Mouse (Mus musculus): ENCODE measurements around the gene Cenpe. TPM values are rescaled to one million over a fixed set of nuclear protein-coding genes. Genes with fewer than 3 reads are reported as not detected.

Cenpe gene
- polyA plus RNA-seq, 1 experiment from 2014 or later: 31.0 TPM

GRCm38 (mm10) chr3:135307411-135308259, 95.3 kb downstream of the Cenpe start, which contains the start of gene Slc9b2:
Gene Slc9b2 (plus strand): TSS chr3:135307700.
- WGBS: 6% methylated on average over 27 of the region's 28 CpGs
- Histone ChIP-seq H3K27me3 (no peaks in the 10 kb centered on the region; the same call in 1 of the 2 replicates), H3K4me3 (peak within 1 kb of the TSS; percentile 41), H3K27ac (no peak within 1 kb of the TSS), H3K4me1 (0 out of 2 replicates have a peak, but pooled peaks cover 5% of the 10 kb centered on the region), H3K36me3 (no peaks in the 10 kb centered on the region), H3K4me2 (peak within 1 kb of the TSS; percentile 83), H3K9me3 (no peaks in the 10 kb centered on the region), H3K9ac (peak within 1 kb of the TSS; percentile 31; the same call in 1 of the 2 replicates)
- ATAC-seq (ENCODE audit: borderline replicate concordance, extremely low read depth, low FRiP score, low TSS enrichment): peak; percentile 95

DNA sequence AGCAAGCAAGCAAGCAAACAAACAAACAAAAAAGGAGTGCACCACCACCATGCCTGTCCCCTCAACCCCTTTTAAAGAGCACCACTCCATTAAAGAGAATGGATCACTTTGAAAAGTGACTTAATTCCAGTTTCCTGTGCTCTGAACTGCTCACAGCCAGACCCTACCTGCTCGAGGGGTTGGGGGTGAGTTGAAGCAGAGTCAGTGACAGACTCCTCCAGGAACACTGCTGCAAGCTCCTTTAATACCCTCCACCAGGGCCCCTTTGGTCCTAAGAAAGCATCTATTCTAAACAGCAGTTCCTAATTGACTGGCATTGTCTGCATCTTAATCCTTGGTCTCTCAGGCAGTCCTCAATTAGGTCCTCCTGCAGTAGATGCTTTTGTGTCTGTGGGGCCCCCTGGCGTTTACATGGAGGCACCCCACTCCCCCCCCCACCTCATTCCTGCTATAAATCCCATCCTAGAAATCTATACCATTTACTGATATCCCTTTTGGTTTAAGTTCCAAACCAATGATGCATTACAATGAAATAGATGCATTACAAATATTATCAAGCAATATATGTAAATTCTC, 100.7 kb downstream of the Cenpe start:
- ATAC-seq (ENCODE audit: borderline replicate concordance, extremely low read depth, low FRiP score, low TSS enrichment): no peak
- WGBS: 36% methylated on average over 2 of the region's 2 CpGs
- H3K27me3 ChIP-seq: no peaks in the 10 kb centered on the region
- no peaks in the 10 kb centered on the region for H3K36me3 ChIP-seq
- H3K27ac ChIP-seq: no peak overlapping the region
- no peak overlapping the region for H3K4me2 ChIP-seq
- H3K9ac ChIP-seq: no peak overlapping the region
- H3K4me3 ChIP-seq: no peak overlapping the region
- no peaks in the 10 kb centered on the region for H3K4me1 ChIP-seq
- no peaks in the 10 kb centered on the region for H3K9me3 ChIP-seq

DNA sequence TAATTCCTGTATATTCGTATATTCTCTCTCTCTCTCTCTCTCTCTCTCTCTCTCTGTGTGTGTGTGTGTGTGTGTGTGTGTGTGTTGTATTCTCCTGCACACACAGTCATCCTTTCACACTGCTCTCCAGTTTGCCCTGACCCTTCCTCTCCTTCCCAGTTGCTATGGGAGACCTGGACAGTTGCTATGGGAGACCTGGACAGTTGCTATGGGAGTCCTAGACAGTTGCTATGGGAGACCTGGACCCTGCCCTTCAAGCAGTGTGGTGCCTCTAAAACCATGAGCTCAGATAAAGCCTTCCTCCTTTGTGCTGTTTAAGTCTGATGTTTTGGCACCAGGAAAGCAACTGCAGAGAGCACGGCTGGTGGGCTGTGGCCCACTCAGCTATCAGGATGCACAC, 101.4 kb downstream of the Cenpe start:
- WGBS: 79% methylated on average over 2 of the region's 2 CpGs
- Histone ChIP-seq H3K9me3 (no peaks in the 10 kb centered on the region), H3K36me3 (no peaks in the 10 kb centered on the region), H3K27me3 (no peaks in the 10 kb centered on the region), H3K4me1 (no peaks in the 10 kb centered on the region), H3K27ac (no peak overlapping the region), H3K4me2 (no peak overlapping the region), H3K4me3 (no peak overlapping the region), H3K9ac (no peak overlapping the region)
- no peak for ATAC-seq (ENCODE audit: borderline replicate concordance, extremely low read depth, low FRiP score, low TSS enrichment)

DNA sequence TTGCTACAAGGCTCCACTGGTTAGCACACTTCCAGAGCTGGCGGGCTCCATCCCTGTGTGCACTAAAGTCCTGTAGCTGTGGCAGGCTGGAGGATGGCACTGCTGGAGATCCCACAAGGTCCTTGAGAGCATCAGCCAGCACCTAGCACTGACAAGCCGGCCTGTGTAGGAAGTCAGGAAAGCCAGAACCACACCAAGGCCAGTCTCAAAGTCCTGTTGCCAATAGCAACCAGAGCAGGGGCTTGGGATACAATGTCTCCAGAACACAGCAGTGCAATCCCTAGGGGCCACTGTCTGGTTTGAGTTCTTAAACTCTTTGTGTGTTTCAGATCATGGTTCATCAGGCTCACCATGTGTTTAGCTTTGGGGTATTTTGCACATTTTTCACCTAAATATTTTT, 102.5 kb downstream of the Cenpe start:
- ATAC-seq (ENCODE audit: borderline replicate concordance, extremely low read depth, low FRiP score, low TSS enrichment): no peak
- 64% methylated on average over 2 of the region's 2 CpGs for WGBS
- no peaks in the 10 kb centered on the region for H3K9me3 ChIP-seq

DNA sequence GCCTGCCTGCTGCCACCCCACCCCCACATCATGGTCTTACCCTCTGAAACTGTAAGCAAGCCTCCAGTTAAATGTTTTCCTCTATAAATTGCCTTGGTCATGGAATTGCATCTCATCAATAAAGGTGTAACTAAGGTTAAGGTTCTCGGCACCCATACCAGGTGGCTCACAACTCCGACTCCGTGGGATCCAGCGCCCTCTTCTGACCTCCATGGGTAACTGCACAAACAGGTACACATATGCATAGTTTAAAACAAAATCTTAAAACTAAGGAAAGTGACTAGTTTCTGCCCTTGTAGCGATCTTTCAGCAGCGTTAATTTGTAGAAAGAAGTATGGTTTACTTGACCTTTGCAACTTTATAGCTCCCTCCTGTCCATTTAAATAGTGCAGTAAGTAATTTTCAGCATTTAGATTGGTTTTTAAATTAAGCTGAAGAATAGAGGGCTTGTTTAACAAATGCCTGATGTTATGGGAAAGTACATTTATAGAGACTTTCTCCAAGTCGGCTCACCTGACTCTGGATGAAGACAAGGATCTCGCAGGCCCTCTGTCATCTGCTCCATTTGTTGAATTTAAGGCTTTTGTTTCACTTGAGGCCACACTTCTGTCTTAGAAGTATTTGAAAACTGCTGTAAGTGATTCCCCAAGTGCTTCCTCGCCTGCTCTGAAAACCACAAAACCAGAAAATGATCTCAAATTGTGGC, 103.5 kb downstream of the Cenpe start:
- no peak overlapping the region for H3K27ac ChIP-seq

More for the DNA sequence above, 102.5 kb downstream of the Cenpe start:
- no peak overlapping the region for H3K4me3 ChIP-seq
- H3K36me3 ChIP-seq: no peaks in the 10 kb centered on the region
- no peaks in the 10 kb centered on the region for H3K27me3 ChIP-seq
- H3K4me1 ChIP-seq: no peaks in the 10 kb centered on the region
- H3K9ac ChIP-seq: no peak overlapping the region
- no peak overlapping the region for H3K4me2 ChIP-seq
- H3K27ac ChIP-seq: no peak overlapping the region

GRCm38 (mm10) chr3:135318331-135318730, 106.0 kb downstream of the Cenpe start:
- Histone ChIP-seq H3K9me3 (no peaks in the 10 kb centered on the region), H3K4me2 (no peak overlapping the region), H3K4me1 (no peaks in the 10 kb centered on the region), H3K27ac (no peak overlapping the region), H3K36me3 (no peaks in the 10 kb centered on the region), H3K9ac (no peak overlapping the region), H3K4me3 (no peak overlapping the region), H3K27me3 (no peaks in the 10 kb centered on the region)
- 70% methylated on average over 11 of the region's 11 CpGs for WGBS
- no peak for ATAC-seq (ENCODE audit: borderline replicate concordance, extremely low read depth, low FRiP score, low TSS enrichment)

More for the DNA sequence above, 103.5 kb downstream of the Cenpe start:
- Histone ChIP-seq H3K36me3 (no peaks in the 10 kb centered on the region), H3K4me2 (no peak overlapping the region), H3K27me3 (no peaks in the 10 kb centered on the region), H3K4me1 (no peaks in the 10 kb centered on the region), H3K4me3 (no peak overlapping the region), H3K9ac (no peak overlapping the region), H3K9me3 (no peaks in the 10 kb centered on the region)
- ATAC-seq (ENCODE audit: borderline replicate concordance, extremely low read depth, low FRiP score, low TSS enrichment): no peak
- 81% methylated on average over 9 of the region's 9 CpGs for WGBS

Other genes with a start within 250 kb of the Cenpe start
- gene Bdh2, start 68.7 kb downstream of the Cenpe start, polyA plus RNA-seq (2015; fragmentation: Nextera tagmentation; extraction: Ambion mirVana): 7.6 TPM in 2 replicates
- 1.2 and 1.3 TPM in 2 replicates for gene Slc9b2, start 95.2 kb downstream of the Cenpe start, polyA plus RNA-seq (2015; fragmentation: Nextera tagmentation; extraction: Ambion mirVana)
- 0.11 and 0.57 TPM in 2 replicates for gene Slc9b1, start 135.5 kb downstream of the Cenpe start, polyA plus RNA-seq (2015; fragmentation: Nextera tagmentation; extraction: Ambion mirVana)
- gene Cisd2, start 211.4 kb downstream of the Cenpe start, polyA plus RNA-seq (2015; fragmentation: Nextera tagmentation; extraction: Ambion mirVana): 62.4 and 66.1 TPM in 2 replicates
- gene Ube2d3, start 225.6 kb downstream of the Cenpe start, polyA plus RNA-seq (2015; fragmentation: Nextera tagmentation; extraction: Ambion mirVana): 504 and 516 TPM in 2 replicates